Mouse (Mus musculus): ENCODE results near the gene Sars. TPM values are rescaled to one million over a fixed set of nuclear protein-coding genes. Genes with fewer than 3 reads are reported as not detected.

Gene Sars
- polyA plus RNA-seq, 1 experiment from 2014 or later: 124 TPM

DNA sequence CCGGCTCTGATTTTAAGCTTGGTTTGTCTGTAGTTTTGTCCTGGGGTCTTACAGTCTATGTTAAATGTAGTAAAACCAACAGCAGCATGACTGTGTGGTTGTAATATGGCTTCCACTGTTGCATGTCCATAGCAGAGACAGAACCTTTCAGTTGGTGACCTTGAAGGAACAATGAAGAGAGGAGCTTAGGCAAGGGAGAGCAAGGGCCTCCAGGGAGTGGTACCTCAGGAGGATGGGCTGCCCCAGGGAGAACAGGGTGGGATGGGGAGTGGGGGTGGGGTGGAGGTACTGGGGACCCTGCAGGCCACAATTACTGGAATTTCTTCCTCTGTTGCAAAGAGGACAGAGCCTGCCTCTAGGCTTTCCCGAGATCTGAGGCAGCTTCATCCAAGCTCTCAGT lies 7.0 kb upstream of the Sars start:
- Histone ChIP-seq H3K36me3 (no peaks in the 10 kb centered on the region), H3K27me3 (replicated peaks) (no peaks in the 10 kb centered on the region), H3K9ac (no peak overlapping the region), H3K27ac (no peak overlapping the region), H3K4me1 (no peaks in the 10 kb centered on the region), H3K9me3 (no peaks in the 10 kb centered on the region), H3K4me2 (no peak overlapping the region), H3K4me3 (replicated peaks) (no peak overlapping the region)
- no peak for ATAC-seq (ENCODE audit: insufficient read depth, low FRiP score, low read depth)
- WGBS: 73% methylated on average over 2 of the region's 2 CpGs

DNA sequence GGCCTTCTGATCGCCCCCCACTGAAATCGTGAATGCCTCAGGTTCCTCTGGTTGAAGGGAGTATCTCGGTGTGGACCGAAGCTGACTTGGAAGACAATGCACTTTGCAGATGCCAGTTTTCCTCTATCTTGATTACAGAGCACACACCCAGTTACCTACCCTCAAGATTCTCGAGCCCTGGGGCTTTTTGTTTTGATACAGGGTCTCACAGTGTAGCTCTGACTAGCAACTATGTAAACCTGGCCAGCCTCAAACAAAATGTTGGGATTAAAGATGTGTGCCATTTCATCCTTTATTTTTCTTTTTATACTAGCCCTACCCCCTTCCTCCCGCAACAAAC lies 327 bp upstream of the Sars start:
- ATAC-seq (ENCODE audit: insufficient read depth, low FRiP score, low read depth): no peak
- 14% methylated on average over 6 of the region's 6 CpGs for WGBS
- Histone ChIP-seq H3K4me1 (peaks cover 12% of the 10 kb centered on the region; the same call in 1 of the 2 replicates), H3K36me3 (no peaks in the 10 kb centered on the region), H3K9ac (peak overlapping the region; percentile 75; the same call in 1 of the 2 replicates), H3K27ac (peak overlapping the region; percentile 82), H3K9me3 (no peaks in the 10 kb centered on the region), H3K4me3 (replicated peaks) (peak overlapping the region; percentile 86), H3K4me2 (peak overlapping the region; percentile 69), H3K27me3 (replicated peaks) (no peaks in the 10 kb centered on the region)

DNA sequence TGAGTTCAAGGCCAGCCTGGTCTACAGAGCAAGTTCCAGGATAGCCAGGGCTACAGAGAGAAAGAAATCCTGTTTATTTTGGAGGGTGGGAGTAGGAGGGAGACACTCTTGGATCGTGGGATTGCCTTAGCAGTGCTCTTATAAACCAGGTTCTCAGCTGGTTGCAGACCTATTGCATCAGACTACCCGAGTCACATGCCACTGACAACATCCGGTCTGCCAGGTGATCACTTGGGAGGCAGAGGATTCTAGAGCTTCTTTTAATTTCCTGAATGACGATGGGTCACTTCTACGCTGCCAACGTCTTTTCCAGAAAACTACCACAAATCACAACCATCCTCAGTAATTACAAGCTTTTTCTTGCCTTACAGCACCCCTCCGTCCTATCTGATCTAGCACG lies 980 bp downstream of the Sars start:
- Histone ChIP-seq H3K9me3 (no peaks in the 10 kb centered on the region), H3K9ac (peak overlapping the region; percentile 75), H3K36me3 (no peaks in the 10 kb centered on the region), H3K4me1 (peaks cover 12% of the 10 kb centered on the region; the same call in 1 of the 2 replicates), H3K4me2 (peak overlapping the region; percentile 69), H3K27ac (peak overlapping the region; percentile 90; the same call in 1 of the 2 replicates), H3K4me3 (replicated peaks) (peak overlapping the region; percentile 86), H3K27me3 (replicated peaks) (no peaks in the 10 kb centered on the region)
- ATAC-seq (ENCODE audit: insufficient read depth, low FRiP score, low read depth): no peak
- 11% methylated on average over 8 of the region's 8 CpGs for WGBS

DNA sequence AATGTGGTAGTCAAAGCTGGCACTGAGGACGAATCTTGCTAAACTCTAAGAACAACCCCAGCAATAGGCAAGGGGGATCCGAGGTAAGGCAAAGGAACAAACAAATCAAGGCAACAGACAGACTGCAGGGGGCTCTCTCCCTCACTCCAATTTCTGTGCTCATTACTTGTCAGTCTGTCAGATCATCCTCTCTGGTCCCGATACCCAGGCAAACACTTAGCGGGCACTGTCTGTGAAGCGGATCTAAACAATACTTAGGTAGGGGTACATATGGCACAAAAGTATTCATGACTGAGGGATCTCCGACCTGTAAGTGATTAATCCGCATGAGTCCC lies 8.7 kb downstream of the Sars start:
- no peak overlapping the region for H3K9ac ChIP-seq
- no peaks in the 10 kb centered on the region for H3K9me3 ChIP-seq
- no peak overlapping the region for H3K4me3 ChIP-seq (replicated peaks)
- peaks cover 40% of the 10 kb centered on the region for H3K36me3 ChIP-seq
- H3K4me1 ChIP-seq: no peaks in the 10 kb centered on the region
- ATAC-seq (ENCODE audit: insufficient read depth, low FRiP score, low read depth): no peak
- no peak overlapping the region for H3K4me2 ChIP-seq
- no peak overlapping the region for H3K27ac ChIP-seq
- WGBS: 80% methylated on average over 7 of the region's 7 CpGs
- no peaks in the 10 kb centered on the region for H3K27me3 ChIP-seq (replicated peaks)

DNA sequence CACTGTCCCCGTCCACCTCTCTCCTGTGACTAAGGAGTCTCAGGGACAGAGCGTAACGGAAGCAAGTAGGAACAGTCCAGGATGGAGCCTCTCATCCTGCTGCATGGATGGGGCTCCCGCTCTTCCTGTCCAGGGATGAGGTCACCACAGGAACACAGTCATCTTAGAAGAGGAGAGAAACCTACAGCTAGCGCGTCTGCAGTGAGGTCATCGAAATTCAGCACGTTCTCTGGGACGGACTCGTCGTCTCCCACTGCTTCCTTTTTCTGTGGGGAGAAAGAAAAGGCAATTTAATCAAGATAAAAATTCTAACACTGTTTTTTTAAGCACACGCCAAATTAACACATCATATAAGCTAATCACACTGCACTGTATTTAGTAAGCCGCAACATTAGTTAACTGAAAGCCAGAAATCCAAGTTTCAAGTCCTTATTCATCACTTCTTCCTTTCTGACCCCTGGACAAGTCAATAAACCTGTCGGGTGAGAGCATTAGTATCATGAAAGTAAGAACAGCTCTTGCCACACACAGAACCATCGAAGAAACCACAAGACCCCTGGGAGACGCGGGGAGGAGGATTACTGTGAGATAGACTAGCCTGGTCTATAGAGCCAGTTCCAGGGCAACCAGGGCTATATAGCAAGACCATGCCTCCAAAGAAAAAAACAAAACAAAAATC lies 9.2 kb downstream of the Sars start:
- WGBS: 77% methylated on average over 17 of the region's 17 CpGs
- ATAC-seq (ENCODE audit: insufficient read depth, low FRiP score, low read depth): no peak
- H3K36me3 ChIP-seq: peaks cover 45% of the 10 kb centered on the region

DNA sequence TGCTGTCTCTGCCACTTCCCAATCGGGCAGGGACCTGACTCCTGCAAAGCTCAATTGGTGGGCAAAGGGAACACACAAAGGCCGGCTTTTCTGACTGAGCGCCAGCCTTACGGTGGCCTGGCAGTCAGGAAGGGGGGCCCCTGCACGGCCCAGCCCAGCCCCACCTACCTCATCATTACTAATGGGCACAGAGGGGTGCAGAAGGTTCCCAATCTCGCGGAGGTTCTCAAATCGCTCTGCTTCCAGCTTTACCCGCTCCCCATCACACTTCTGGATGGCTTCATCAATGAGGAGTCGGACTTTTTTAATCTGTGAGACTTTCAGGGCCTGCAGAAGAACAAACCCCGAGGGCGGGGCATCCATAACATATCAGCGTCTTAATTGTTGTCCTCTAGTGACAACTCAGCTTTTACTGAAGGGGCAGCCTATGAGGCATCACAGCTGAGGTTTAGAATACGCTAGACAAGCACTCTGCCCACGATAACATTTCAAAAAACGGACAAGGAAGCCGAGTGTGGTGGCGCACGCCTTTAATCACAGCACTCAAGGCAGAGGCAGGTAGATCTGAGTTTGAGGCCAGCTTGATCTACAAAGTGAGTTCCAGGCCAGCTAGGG lies 11.0 kb downstream of the Sars start:
- no peaks in the 10 kb centered on the region for H3K27me3 ChIP-seq (replicated peaks)
- no peak overlapping the region for H3K9ac ChIP-seq
- no peaks in the 10 kb centered on the region for H3K9me3 ChIP-seq
- H3K4me1 ChIP-seq: no peaks in the 10 kb centered on the region
- H3K4me3 ChIP-seq (replicated peaks): no peak overlapping the region
- H3K36me3 ChIP-seq: peaks cover 55% of the 10 kb centered on the region
- no peak overlapping the region for H3K4me2 ChIP-seq
- H3K27ac ChIP-seq: no peak overlapping the region
- ATAC-seq (ENCODE audit: insufficient read depth, low FRiP score, low read depth): 0 out of 2 replicates have a peak, but pooled peaks have one; percentile 16
- WGBS: 58% methylated on average over 19 of the region's 19 CpGs

More for the DNA sequence above, 9.2 kb downstream of the Sars start:
- H3K4me3 ChIP-seq (replicated peaks): no peak overlapping the region
- no peak overlapping the region for H3K9ac ChIP-seq
- H3K27ac ChIP-seq: no peak overlapping the region
- H3K9me3 ChIP-seq: no peaks in the 10 kb centered on the region
- no peaks in the 10 kb centered on the region for H3K4me1 ChIP-seq
- no peak overlapping the region for H3K4me2 ChIP-seq
- H3K27me3 ChIP-seq (replicated peaks): no peaks in the 10 kb centered on the region

DNA sequence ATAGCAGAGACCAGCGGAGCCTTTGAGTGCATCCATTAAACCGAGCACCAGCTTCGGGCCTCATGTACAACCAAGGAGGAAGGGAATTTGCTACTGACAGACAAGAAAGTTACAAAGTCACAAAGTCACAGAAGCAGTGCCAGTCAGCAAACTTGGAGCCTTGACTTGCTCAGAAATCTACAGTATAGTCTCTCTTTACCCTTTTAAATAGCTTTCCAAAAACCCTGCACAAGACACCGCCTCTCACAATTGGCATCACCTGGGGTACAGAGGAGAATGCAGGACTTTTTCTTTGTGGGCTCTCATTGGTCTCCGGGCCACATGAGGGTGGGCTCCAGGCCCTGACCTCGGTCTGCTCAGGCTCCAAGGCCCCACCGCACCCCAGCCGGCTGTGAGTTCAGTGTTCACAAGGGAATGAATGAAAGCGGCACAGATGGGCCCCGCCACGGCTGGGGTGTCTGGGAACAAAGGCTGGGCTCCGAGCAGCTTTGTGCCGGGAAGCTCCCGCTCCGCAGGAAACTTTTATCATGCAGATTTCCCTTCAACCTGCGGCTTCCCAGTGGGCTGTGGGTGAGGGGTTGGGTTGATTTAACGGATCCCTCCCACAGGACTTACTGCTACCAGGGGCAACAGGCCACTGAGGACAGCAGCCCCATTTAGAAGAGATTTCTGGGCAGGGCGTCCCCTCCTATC lies 11.7 kb downstream of the Sars start:
- no peaks in the 10 kb centered on the region for H3K9me3 ChIP-seq

DNA sequence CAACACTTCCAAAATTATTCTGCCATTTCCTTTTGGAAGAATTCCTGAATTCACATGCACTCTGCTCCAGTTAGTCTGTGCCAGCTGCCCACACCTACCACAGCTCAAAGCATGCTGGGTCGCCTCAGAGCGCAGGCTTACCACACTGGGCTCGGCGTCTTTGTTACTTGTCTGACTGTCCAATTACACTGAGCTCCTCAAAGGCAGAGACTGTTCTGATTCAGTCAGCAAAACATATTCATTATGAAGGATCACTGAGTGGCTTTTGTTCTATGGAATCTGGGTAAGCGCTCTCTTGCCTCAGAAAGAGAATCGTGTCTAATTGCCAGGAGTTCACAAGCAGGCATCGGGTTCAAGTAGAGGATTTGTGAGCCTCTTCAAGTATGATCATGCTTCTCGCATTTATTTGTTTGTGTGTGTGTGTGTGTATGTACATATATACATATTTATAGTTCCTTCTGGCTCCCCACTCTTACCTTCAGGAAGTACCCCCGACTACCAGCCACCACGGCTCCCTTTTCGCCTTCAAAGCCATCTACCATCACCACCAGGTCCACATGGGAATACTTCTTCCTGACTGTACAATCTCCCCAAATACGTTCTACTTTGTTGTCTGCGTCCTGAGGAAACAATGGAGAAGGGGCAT lies 12.3 kb downstream of the Sars start:
- no peaks in the 10 kb centered on the region for H3K4me1 ChIP-seq
- peaks cover 67% of the 10 kb centered on the region for H3K36me3 ChIP-seq
- H3K27me3 ChIP-seq (replicated peaks): no peaks in the 10 kb centered on the region
- H3K9ac ChIP-seq: no peak overlapping the region
- no peaks in the 10 kb centered on the region for H3K9me3 ChIP-seq
- no peak for ATAC-seq (ENCODE audit: insufficient read depth, low FRiP score, low read depth)
- H3K4me2 ChIP-seq: no peak overlapping the region
- 89% methylated on average over 13 of the region's 13 CpGs for WGBS
- no peak overlapping the region for H3K4me3 ChIP-seq (replicated peaks)
- H3K27ac ChIP-seq: no peak overlapping the region

More for the DNA sequence above, 11.7 kb downstream of the Sars start:
- ATAC-seq (ENCODE audit: insufficient read depth, low FRiP score, low read depth): no peak
- 64% methylated on average over 18 of the region's 18 CpGs for WGBS
- no peak overlapping the region for H3K9ac ChIP-seq
- H3K27me3 ChIP-seq (replicated peaks): no peaks in the 10 kb centered on the region
- H3K27ac ChIP-seq: peak overlapping the region; percentile 11; the same call in 1 of the 2 replicates
- no peak overlapping the region for H3K4me2 ChIP-seq
- peaks cover 61% of the 10 kb centered on the region for H3K36me3 ChIP-seq
- no peaks in the 10 kb centered on the region for H3K4me1 ChIP-seq
- no peak overlapping the region for H3K4me3 ChIP-seq (replicated peaks)

DNA sequence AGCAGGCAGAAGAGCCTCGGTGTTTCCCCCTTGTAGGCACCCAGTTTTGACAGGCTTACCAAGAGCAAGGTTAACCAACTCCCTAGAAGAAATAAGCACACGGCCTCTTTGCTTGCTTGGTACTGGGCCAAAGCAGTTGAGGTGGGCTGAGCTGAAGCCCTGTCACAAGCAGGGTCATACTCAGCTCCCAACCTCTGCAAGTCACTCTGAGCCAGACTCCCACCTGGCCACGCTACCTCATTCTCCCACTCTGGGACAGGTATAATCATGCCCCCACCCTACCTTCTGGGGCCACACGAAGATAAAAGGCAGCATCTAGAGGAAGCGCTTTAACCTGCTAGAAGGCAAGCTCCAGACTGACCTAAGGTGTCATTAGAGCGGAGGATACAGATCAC lies 19.4 kb downstream of the Sars start:
- peaks cover 41% of the 10 kb centered on the region for H3K36me3 ChIP-seq
- no peaks in the 10 kb centered on the region for H3K27me3 ChIP-seq (replicated peaks)
- H3K4me3 ChIP-seq (replicated peaks): no peak overlapping the region
- H3K4me1 ChIP-seq: peaks cover 23% of the 10 kb centered on the region
- H3K27ac ChIP-seq: 0 out of 2 replicates have a peak overlapping the region, but pooled peaks have one; percentile 78
- H3K9me3 ChIP-seq: no peaks in the 10 kb centered on the region
- no peak overlapping the region for H3K4me2 ChIP-seq
- 79% methylated on average over 6 of the region's 6 CpGs for WGBS
- ATAC-seq (ENCODE audit: insufficient read depth, low FRiP score, low read depth): no peak
- H3K9ac ChIP-seq: no peak overlapping the region

DNA sequence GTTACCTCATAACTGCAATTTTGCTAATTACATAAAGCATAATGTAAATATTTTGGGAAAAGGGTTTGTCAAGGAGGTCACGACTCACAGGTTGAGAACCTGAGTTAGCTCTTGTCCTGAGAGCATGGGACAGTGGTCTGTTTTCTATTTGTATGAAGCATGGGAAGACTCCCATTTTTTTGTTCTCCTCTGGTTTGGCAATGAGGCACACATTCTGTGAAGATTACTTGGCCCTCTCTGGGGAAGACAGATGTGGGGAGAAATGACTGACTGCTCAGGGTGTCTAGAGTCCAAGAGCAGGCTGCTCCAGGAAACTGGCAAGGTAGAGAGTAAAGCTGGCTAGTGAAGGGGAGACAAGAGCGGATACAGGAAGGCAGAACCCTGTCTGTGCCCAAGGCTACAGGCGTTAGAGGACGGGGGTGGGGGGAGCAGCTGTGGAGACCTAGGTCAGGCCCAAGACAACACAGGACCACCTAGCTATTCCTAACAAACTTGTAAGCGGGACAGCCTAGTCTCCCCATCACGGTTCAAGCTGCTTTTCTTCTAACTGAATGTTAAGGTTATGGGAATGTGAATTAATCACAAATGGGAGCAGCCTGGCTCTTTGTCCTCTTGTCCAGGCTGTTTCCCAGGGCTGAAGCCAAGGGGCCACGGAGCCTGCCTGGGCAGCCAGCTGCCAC lies 19.9 kb downstream of the Sars start:
- H3K9me3 ChIP-seq: no peaks in the 10 kb centered on the region
- H3K27ac ChIP-seq: peak overlapping the region; percentile 78; the same call in 1 of the 2 replicates
- H3K4me3 ChIP-seq (replicated peaks): no peak overlapping the region
- ATAC-seq (ENCODE audit: insufficient read depth, low FRiP score, low read depth): no peak
- no peak overlapping the region for H3K4me2 ChIP-seq
- no peak overlapping the region for H3K9ac ChIP-seq
- peaks cover 23% of the 10 kb centered on the region for H3K4me1 ChIP-seq
- peaks cover 39% of the 10 kb centered on the region for H3K36me3 ChIP-seq
- WGBS: 80% methylated on average over 7 of the region's 7 CpGs
- H3K27me3 ChIP-seq (replicated peaks): no peaks in the 10 kb centered on the region

All from stomach, embryonic 15.5 days (tissue).